Mouse (Mus musculus): Measurements from ENCODE around the gene Dgcr2. TPM values are rescaled to one million over a fixed set of nuclear protein-coding genes. Genes with fewer than 3 reads are reported as not detected.

Gene Dgcr2
- total RNA-seq, 2 experiments from 2014 or later = 61.7 to 67.5 TPM

DNA sequence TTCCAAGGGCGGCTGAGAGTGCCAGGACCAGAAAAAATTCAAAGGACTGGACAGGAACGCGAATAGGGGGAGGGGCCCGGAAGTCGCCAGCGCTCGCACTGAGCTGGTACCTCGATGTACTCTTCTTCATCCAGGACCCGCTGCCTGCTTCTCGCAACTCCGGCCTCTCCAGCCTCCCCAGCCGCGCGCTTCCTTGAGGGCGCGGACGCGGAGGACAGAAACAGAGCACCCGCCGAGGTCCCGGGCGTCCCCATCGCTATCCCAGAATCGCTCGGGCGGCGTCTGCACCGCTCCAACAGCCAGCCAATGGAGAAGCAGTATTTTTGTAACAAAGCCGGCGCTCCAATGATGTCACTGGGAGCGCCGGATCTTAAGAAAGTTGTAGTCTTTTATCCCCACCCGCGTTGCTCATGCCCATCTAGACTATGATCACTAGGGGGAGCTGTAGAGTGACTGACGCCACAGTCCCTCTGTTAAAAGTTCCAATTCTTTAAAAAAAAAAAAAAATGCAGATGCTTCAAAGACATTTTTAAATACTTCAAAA, 12.8 kb upstream of the Dgcr2 start, which contains the start of gene Ess2:
Gene Ess2, minus strand, starts transcription at position 297 of the 544 bp plus-strand sequence.
- peak; percentile 91 for DNase-seq

DNA sequence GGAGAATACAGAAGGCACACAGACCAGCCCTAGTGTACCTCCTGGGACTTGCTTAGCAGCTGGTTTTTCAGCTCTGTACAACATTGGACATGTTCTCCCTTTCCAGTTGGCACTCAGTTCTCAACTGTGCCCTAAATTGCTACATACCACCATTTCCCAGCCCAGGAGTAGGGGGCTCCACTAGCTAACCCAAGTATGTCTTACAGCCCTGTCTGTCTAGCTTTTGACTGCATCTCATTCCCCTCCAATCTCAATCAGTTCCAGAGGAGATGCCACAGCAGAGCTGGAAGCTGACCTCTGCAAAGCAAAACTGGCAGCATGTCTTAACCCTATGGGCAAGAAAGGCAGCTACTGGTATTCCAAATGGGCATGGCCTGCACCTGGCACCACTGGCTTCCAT, 2.3 kb downstream of the Dgcr2 start:
- DNase-seq = no peak

DNA sequence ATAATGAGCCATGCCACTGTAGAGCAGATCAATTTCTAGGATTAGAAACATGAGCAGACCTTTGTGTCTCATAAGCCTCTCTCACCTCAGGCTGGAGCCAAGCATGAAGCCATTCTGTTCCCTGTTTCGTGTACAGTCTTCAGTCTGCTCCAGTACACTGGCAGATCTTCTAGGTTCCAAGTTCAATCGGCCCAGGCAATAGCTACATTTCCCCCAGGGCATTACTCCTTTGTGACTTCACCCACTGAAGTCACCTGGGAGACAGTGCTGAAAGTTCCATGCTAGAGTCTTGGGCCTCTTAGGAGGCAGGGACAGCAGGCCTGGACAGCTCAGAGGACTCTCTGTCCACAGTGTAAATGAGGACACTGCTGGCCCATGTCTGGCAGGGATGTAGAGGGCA, 4.4 kb downstream of the Dgcr2 start, which contains the start of gene Tssk1:
Gene Tssk1, plus strand, starts transcription at position 301 of the 400 bp plus-strand sequence.
- DNase-seq = no peak

DNA sequence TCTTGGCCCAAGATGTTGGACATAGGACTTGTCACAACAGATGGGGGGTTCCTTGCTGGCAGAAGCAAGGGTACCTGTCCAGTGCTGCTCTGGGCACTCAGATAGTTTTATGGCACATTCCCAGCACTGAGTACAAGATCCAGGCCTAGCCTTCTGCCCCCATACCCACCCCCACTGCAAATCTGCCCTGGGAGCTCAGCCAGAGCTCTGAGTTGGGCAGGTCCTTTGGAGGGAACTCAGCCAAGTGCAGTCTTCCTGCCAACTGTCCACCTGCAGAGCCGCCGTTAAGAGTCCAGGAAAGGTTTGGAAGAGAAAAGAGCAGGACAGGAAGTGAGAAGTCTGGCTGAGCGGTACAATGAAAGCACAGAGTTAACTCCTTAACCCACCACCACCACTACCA, 5.8 kb downstream of the Dgcr2 start:
- DNase-seq = peak in 1 of 2 experiments; percentile 48

DNA sequence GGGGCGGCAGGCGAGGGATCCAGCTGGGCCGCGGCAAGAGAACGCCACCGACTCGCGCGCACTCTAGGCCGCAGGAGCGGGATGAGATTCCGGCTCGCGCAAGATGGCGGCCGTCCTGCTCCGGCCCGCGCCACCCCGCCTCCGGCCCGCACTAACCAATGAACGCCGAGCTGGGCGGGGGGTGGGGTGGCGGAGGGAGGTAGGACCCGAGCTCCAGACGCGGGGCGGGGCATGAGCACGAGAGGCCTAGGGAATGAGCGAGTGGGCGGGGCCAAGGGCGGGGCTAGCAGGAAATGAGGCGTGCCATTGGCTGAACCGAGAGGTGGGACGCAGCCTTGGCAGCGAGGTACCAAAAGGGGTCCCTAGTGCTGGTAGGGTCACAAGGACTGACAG, 6.8 kb downstream of the Dgcr2 start, which contains the start of gene Gm20518:
Gene Gm20518, minus strand, starts transcription at position 105 of the 393 bp plus-strand sequence.
- peak; percentile 99 to 100 for DNase-seq

DNA sequence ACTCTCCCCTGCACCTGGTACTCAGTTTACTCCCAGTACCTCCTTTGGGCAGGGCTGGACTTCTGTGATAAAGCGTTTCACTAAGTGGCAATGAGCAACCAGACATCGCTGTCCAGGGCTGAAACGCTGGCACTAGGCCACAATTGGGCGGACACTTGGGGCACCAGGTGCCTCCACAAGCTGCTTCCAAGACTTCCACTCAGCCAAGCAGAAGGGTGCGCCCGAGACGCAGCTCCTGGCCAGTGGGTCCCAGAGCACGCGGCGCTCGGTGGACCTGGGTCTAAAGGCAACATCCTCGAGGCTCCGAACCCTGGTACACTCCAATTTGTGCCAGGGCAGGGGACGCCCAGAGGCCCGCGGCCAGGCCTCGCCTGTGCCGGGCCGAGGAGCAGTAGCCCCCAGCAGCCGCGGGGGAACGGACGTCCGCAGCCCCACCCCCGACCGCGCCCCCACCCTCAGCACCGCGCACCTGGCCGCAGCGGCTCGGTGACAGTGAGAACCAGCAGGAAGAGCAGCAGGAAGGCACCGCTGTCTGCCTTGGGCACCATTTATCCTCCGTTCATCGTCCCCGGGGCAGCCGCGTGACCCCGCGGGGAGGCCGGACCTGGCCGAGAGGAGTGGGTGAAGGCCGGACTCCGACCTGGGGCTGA, 7.3 kb downstream of the Dgcr2 start:
- peak; percentile 89 to 91 for DNase-seq

DNA sequence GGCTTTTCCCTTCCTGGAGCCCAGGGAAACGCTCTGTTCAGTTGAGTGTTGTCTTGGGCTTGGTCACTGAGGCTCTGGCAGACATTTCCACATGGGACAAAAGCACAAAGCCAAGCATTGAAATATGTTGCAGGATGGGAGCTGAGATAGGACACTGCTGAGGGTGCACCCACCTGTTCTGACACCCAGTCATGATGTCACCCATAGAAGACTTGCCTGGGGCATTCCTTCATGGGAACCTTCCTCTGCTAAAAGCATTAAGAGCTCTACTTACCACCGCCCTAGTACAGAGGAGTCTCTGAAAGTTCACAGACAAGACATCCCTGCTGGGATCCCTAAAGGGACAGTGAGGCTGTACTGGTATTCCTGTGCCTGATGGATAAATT, 8.0 kb downstream of the Dgcr2 start:
- no peak for DNase-seq

DNA sequence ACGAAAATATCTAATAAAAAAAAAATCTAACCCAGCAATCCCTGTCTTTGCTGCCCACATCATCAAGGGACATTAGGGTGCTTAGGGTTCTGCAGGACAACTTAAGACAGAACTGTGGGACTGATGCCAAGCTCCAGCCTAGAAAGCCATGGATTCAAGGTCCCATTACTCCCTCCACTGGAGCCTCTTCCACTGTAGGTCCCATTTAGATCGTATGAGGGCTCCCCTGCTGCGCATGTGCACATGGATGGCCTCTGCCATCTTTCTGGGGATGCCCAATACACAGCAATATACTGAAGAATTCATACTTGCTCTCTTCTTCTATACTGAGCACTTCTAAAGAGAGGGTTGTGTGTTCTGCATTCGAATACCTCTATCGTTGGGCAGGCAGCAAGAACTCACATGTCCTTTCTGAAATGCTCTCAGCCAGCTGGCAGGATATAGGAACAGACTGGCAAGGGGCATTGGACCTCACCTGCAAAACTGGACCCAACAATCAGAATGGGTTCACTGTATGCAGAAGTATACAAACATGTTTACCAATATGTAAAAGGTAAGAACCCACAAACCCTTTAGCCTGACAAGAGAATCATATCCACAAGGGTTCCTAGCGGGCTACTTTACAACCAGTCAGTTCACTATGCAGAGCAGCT, 8.5 kb downstream of the Dgcr2 start:
- no peak for DNase-seq

DNA sequence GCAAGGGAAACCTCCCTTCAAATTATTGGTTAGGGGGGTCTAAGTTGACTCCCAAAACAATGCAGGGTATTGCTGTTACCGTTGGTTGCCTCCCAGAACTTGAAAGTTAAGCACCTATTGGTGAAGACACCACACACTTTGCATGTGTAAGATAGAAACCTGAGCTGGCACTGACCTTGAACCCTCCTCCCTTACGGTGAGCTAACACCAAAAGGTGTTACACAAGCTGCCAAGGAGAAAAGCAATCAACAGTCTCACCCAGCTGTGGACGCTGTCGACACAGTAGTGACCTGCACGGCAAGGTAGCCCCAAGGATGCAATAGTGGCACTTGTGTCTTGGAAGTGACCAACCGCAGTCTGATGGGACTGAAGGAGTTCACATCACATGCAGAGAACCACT, 14.2 kb downstream of the Dgcr2 start:
- no peak for DNase-seq

DNA sequence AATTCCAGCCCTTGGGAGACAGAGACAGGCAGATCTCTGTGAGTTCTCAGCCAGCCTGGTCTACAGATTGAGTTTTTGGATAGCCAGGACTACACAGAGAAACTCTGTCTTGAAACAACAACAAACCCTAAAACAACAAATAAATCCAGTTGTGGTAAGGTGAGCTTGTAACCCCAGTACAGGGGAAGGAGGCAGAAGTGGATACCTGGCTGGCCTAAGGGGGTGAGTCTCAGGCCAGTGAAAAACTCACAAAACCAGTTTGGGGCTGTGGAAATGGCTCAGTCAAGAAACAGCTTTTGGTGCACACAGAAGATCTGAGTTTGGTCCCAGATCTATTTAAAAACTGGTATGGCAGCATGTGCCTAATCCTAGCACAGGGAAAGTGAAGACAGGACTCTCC, 16.2 kb downstream of the Dgcr2 start:
- no peak for DNase-seq

DNA sequence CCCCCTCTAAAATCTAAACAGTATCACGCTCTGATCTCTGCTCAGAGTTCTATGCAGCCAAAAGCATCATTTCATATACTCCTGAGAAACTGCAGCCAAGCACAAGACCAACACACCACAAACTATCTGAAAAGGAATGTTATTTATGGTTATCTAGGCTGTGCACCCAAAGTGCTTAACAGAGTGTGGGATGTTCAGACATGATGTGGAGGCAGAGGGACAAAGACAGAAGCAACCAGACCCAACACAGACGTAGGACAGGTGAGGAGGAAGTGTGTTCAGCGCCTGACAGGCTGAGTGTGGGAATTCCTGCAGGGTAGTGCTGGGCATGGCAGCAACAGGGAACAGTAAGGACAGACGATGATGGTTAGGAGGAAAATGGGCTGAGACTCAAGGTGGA, 18.8 kb downstream of the Dgcr2 start:
- DNase-seq = no peak

DNA sequence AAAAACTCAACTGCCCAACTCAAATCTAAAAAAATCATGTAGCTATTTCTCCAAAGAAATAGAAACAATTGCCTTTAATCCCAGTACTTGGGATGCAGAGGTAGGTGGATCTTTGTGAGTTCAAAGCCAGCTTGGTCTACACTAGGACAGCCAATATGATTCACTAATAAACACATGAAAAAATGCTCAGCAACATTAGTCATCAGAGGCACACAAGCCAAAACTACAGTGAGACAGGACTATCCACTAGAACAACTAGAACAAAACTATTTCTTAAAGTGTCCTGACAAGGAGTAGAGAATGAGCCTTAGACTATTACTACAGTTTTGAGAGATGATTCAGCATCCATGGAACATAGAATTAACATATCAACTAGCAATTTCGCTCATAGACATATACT, 22.3 kb downstream of the Dgcr2 start:
- DNase-seq = no peak

DNA sequence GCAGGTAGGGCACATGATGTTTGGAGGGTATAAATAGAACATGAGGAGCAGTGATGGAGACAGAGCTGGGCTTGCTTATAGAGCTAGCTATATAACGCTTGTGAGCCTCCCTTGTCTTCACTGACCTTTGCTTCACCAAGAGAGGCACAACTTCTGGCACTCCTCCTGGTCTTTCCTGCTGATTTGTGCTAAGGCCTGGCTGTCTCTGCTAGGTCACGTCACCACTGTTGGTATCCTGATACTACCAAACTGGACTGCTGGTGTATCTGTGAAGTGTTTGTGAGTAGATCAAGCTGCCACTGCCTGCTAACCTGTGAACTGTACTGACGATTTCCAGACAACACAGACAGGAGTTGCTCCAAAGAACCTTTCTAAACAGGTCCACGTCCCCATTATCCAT, 23.2 kb downstream of the Dgcr2 start:
- DNase-seq = no peak

DNA sequence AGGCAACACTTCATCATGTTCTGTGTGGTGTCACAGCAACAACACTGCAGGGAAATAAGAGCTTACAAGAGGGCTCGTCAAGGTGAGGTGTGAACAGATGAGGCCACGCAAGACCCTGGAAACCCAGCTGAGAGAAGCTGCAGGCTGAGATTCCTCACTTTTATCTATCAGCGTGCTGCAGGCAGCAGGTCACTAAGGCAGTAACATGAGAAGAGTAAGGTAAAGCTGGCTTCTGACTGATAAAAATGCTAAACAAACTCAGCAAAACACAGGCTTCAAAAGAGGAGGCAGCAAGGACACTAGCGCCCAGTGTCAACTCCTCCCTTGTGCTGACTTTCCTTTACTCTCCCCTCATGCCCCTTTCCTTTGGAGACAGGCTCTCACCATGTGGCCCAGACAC, 25.4 kb downstream of the Dgcr2 start:
- DNase-seq = no peak

DNA sequence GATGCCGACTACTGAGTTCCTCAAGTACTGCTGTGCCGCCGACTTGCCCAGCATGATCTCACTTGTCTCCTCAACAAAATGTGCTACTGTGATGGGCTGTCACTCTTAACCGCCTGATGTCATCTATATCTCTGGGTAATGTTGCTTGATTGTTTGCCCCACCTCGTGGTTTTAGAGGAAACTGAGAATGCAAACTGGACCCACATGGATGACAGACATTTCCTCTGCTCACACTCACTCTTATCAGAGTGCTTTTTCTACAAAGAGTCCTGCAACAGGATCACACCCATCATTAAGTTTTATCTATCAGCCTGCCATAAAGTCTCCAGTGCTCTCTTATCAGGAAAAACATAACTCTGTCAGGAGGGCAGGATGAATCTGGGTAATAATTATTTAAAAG, 27.1 kb downstream of the Dgcr2 start:
- no peak for DNase-seq

DNA sequence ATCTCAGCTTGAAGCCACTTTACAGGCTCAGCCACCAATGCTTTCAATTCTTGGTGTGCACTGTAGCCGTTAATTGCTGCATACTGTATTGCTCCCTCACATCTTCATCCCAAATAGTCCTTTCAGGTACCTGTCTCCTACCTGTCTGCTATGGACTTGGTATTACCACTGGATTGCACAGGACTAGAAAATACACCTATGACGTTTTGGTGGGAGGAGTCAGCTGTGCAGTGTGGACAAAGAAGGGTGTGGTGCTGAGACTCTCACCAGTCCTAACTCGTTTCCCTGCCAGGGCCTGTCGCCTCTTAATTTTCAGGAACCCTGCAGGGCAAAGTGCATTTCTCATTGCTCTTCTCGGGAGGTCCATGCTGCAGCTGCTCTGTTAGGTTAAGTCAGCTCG, 32.6 kb downstream of the Dgcr2 start:
- DNase-seq = no peak

DNA sequence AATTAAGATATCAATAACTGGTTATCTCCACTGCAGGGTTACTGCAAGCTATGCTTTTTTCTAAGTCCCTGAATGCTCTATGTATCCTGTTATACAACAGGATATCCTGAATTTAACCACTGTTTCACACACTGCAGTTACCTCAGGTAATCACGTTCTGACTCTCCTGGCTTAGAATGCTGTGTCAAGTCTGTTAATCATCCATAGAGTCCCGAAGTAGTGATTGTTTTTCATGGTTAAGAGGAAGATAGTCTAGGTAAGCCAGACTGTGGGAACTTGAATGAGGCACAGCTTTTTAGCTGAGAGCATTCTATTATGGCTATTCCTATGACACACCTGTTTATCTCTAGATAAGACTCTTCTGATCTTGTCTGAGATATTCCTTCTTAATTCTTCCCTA, 33.1 kb downstream of the Dgcr2 start:
- no peak for DNase-seq

DNA sequence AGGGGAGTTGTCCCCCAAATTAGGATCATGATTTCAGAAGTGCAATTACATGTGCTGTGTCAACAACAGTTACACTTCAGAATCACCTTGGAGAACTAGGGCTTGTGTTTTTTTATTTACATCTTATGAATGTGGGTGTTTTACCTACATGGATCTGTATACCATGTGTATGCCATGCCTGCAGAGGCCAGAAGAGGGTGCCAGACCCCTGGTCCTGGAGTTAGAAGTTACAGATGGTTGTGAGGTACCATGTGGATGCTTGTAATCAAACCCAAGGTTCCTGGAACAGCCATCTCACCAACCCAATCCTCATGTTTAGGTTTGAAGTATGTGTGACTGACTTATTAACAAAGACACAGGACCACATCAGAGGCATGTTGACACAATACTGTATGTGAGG, 39.8 kb downstream of the Dgcr2 start:
- DNase-seq = no peak

DNA sequence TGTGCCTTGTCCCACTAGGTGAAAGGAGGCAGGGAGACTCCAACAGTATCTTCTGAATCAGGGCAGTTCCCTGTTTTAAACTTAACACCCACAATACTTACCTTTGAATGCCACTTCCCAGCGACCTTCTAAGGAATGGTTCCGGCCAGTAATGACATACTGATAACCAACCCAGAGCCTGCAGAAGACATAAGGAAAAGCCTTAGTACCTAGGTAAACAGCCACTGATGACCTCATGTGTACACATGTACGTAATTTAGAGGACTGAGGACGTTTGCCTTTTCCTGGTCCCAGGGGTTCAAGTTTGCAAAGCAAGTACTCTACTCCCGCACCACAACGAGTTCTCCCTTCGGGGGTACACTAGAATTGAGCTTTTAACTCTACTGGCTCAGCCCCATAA, 41.2 kb downstream of the Dgcr2 start:
- DNase-seq = no peak

DNA sequence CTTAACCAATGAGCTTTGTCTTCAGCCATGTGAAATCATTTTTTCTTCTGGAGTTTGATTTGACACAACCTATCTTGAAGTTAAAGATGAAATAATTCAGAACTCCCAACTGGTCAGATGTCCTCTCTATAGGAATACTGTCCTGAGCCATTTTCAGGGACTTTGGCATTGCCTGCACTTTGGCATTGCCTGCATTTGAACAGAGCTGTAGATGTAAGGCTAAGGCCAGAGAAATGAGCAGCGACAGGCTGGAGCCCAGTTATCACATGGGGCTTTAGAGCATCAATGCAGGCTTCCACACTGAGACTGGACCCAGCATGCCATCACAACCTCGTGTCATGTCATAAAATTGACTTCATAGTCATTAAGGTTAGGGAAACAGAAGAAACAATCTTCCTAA, 45.1 kb downstream of the Dgcr2 start:
- DNase-seq = no peak

DNA sequence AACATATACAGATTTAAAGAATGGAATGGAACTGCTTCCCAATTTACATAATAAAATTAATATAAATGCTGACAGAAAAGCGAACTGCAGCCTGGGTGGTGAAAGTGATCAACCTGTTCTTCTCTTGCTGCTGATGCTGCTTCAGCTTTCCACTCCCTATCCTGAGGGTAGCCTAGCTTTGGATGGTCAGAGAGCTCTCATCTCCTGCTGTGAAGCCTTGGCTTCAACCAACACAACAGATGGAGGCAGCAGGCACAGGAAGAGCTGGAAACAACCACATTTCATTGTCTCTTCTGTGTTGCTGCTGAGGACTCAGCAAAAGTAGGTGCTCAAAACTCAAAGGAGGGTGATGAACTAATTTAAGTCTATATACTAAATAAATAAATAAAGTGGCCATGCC, 46.5 kb downstream of the Dgcr2 start:
- DNase-seq = no peak

DNA sequence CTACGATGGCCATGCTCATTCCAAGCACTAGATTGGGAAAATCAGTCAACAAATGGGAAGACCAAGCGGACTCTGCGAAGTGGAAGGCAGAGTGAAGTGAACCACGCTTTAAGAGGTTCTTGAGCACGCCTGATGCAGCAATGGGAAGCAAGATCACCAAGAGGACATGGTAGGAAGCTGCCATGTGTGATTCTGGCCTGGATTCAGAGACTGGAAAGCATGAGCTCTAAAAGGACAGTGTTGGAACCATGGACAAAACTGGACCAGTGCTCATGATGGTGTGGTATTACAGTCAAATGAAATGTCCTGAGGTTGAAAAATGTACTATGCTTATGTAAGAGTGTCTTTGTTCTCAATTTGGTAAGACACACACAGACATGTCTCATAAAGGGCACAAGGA, 47.0 kb downstream of the Dgcr2 start:
- DNase-seq = no peak

DNA sequence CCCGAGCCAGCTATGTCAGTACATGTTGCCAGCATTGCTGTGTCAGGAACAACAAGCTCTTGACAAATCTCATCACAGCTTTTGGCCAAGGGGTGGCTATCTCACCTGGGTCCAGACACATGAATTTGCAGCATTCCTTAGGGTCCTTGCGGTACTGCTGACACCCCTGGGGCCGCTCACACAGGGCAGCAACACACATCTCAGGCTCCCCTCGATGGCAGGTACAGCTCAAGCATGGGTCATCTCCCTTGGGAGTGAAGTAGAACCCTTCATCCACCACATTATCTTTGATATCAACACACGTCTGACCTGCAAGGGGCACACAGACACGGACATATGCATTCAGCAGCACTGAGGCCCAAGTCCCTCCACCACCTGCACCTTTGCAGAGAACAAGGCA, 48.9 kb downstream of the Dgcr2 start:
- DNase-seq = no peak

DNA sequence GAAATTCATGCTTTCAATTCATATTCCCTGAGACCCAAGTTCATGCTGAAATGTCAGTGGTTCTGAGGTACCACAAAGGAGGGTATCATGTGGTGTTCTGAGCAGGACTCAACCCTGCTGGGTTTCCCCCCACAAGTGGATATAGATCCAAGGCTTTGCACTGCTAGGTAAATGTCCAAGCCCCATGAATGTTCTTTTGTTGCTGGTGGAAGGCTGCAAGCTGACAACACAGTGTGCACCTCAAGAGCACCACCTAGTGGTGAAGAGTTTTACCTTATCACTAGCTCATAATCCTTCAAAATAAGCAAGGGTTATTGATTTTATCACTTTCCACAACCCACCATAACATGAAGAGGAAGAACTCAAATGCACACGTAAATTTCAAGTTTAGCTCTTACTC, 49.4 kb downstream of the Dgcr2 start:
- DNase-seq = peak in 1 of 2 experiments; percentile 46

All from adrenal gland, postnatal 36 days (tissue).